Mouse (Mus musculus) layer of hippocampus, adult 9-11 months (tissue): ENCODE measurements at regions not wholly inside any gene's neighbourhood (a gene's known extent, or its start where the extent isn't known, plus 50 kb on each side); places are given as distances from the start of the nearest gene placed in this dataset.

Experiments used
- DNase-seq: peaks from one replicate; pipeline ENCODE4 v3.0.0; 2022

- DNase-seq, result peak; percentile 6
These were observed 116.2 kb upstream of the Tex13c3 start for GRCm38 (mm10) chrX:19597302-19597701.

GRCm38 (mm10) chrX:19555944-19556343 lies 74.8 kb upstream of the Tex13c3 start:
- no peak for DNase-seq
